Mouse (Mus musculus) CD4-positive helper T cell, adult 2 months (primary cell): ENCODE measurements at regions not wholly inside any gene's neighbourhood (a gene's known extent, or its start where the extent isn't known, plus 50 kb on each side); places are given as distances from the start of the nearest gene placed in this dataset.

Source experiments
- DNase-seq: peaks from one replicate; pipeline ENCODE4 v3.0.0-alpha.2; 2012; ENCODE audit warnings: low read depth, missing footprints, low spot score

- no peak for DNase-seq
These were observed 2240.9 kb upstream of the Gm7489 start for GRCm38 (mm10) chr15:51643772-51644311.

GRCm38 (mm10) chr15:51646304-51646703, 2238.4 kb upstream of the Gm7489 start:
- DNase-seq: no peak

DNA sequence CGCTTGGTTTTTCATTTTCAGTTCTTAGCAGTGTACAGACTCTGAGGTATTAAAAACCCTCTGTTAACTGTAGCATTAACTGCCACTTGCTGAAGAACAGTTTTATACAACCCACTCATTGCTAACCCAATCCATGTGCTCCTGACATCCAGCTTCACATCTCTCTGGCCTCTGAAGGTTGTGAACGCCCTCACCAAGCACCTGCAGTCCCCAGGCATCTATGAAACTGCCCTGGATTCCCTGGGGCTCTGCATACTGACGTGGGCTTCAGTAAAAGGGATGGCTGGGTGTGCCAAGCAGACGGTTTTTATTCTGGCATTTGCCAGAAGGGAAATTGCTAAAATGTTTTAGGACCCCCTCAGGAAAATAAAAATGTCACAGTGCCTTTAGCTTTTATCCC, 2232.2 kb upstream of the Gm7489 start:
- DNase-seq: no peak

GRCm38 (mm10) chr15:51657621-51658020, 2227.1 kb upstream of the Gm7489 start:
- DNase-seq: no peak

- no peak for DNase-seq
These were observed 2216.4 kb upstream of the Gm7489 start for GRCm38 (mm10) chr15:51668340-51668739.

GRCm38 (mm10) chr15:51671667-51672372, 2212.9 kb upstream of the Gm7489 start:
- no peak for DNase-seq

DNA sequence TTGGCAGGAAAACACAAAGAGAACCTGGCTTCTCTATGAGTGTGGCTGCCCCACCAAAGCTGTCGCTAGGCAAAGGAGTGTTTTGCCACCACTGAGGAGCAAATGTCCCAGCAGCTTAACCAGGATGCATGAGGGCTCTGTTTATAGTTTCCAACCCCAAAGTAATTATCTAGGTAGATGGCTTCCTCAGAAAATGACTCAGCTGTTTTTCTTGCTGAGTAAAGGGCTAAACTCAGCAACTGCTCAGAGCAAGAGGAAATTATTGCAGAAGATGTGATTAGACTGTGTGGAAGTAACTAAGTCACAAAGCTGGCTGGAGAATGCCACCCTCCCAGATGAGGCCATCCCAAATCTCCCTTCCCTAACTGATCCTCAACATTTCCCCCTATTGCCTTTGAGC, 2211.2 kb upstream of the Gm7489 start:
- DNase-seq: no peak

DNA sequence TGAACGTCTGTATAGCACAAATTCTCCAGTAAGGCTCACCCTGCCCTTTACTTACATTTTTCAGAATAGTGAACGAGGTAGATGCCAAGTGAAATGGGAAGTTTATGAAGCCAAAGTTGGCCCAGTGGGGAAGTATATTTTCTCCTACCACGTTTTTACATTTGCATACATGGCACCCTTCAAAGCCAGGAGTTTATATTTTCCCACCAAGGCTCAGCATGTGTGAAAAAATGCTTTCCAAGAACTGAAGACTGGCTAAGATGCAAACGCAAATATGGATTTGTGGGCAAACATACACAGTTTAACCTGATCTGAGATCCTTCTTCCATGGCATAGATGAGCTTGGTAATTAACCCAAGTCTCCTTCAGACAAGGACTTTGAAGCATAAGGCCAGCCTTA, 2209.4 kb upstream of the Gm7489 start:
- DNase-seq: no peak

- DNase-seq: no peak
These were observed 2208.0 kb upstream of the Gm7489 start for GRCm38 (mm10) chr15:51676694-51677093.

DNA sequence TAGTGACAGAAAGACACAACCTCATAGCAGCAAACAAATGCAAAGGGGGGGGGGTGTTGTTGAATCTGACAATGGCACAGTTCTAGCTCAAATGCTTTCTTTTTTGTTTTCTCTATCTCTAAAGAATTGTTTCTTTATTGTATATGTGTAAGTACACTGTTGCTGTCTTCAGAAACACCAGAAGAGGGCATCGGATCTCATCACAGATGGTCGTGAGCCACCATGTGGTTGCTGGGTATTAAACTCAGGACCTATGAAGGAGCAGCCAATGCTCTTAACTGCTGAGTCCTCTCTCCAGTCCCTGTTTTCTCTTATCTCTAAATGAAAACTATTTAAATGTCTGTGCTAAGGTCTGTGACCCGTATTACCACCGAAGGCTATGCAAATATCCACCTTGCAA, 2207.4 kb upstream of the Gm7489 start:
- no peak for DNase-seq

DNA sequence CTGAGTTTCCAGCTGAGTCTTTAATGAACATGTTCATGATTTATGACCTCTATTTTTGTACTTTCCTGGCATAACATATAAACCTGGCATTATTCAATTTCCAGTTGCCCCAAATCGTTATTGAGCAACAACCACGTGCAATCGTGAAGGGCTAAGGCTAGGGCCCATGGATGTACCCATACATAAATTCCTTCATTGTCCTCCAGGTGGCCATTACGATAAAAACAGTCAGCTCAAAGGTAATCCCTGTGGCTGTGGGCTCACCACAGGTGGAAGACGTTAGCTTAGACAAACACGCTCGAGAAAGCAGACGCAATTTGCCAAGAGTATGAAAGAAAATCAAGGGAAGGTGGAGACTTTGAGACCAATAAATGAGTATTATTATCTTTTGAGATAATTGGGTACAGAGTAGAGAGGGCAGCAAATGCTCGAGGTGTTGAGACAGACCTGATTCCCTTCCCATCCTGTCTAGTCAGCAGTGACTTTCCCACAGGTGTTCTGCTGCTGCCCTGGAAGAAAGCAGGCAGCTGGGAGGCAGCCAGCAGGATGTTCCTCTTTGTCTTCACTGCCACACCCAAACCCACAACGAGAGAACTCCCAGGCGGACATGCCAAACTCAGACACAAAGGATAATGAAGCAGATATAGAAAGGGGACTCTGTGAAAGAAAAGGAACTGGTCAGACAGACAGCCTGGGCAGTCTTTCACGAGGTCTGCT, 2205.4 kb upstream of the Gm7489 start:
- no peak for DNase-seq

DNA sequence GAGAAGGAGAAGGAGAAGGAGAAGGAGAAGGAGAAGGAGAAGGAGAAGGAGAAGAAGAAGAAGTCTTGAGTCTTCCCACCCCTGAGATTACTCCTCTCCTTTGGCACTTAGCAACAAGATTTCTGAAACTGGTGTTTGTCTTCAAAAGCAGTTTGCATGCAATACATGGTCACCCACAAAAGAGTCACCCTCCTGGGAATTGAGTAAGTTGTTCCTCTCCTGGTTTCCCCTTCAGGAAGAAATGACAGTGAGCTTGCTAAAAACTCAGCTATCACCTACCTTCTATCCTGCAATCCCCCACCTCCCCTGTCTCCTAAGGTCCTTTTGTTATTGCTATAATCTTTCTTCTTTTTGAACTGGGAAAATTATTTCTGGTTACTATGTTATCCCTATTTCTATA, 2204.2 kb upstream of the Gm7489 start:
- DNase-seq: no peak

- no peak for DNase-seq
These were observed 2203.5 kb upstream of the Gm7489 start for GRCm38 (mm10) chr15:51681191-51681590.

GRCm38 (mm10) chr15:51682331-51682730, 2202.4 kb upstream of the Gm7489 start:
- no peak for DNase-seq

- no peak for DNase-seq
These were observed 2197.6 kb upstream of the Gm7489 start for GRCm38 (mm10) chr15:51687007-51687540.

DNA sequence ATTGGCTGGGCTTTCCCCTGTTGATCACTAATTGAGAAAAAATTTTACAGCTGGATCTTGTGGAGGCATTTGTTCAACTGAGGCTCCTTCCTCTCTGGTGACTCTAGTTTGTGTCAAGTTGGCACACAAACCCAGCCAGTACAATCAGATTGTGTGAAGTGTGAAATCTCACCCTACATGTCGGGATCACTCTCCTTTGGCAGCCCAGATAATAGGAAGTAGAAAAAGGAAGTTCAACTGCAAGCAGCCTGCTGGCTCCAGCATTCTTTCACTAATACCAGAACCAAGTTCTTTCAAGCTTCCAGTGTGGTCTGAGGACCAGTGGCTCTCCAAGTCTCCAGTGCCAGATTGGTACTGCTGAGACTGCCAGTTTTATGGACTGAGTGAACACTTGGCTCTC, 2195.2 kb upstream of the Gm7489 start:
- DNase-seq: no peak

GRCm38 (mm10) chr15:51692671-51693070, 2192.0 kb upstream of the Gm7489 start:
- no peak for DNase-seq

DNA sequence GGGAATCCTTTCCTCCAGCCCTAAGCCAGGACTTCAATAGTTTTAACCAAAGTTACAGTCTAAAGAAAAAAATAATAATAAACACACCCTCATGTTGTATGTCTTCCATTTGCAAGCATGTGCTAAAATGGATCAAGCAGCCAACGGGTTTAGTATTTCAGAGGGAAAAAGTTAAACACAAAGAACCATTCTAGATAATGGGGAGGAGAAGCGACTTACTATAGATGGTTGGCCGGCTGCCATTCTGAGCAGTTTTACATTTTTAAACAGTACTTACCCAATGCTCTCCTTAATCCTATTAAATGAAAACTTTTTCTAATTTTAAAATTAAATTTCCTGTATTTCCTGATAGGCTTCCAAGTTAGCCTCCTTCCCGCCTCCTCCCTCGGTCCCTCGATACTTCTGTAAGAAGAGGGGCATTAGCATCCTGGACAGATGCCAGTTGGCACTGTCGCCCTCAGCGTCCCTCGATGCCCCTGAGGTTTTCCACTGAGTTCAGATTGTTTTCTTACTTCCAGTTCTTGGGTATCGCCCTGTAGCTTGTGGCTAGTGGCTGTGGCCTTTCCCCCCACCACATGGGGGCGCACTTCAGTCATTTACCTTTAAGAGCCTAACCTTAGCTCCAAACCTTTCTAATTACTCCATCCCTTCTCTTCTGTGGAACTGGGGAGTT, 2188.2 kb upstream of the Gm7489 start:
- peak; percentile 57 for DNase-seq

DNA sequence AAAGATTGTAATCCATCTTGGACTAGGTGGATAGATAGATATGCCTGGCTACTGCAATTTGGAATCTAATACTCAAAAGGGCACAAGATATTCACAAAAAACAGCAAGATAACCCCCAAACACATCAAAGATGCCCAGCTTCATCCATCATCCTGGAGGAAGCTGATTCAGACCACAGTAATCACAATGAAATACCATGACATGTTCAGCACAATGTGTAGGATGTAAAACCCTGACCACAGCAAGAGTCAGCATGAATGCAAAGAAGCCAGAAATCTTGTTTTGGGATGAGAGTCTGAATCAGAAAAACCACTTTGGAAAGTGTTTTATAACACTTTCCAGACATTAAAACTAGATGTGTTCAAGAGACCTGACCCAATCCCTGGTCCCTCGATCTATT, 2180.5 kb upstream of the Gm7489 start:
- no peak for DNase-seq

DNA sequence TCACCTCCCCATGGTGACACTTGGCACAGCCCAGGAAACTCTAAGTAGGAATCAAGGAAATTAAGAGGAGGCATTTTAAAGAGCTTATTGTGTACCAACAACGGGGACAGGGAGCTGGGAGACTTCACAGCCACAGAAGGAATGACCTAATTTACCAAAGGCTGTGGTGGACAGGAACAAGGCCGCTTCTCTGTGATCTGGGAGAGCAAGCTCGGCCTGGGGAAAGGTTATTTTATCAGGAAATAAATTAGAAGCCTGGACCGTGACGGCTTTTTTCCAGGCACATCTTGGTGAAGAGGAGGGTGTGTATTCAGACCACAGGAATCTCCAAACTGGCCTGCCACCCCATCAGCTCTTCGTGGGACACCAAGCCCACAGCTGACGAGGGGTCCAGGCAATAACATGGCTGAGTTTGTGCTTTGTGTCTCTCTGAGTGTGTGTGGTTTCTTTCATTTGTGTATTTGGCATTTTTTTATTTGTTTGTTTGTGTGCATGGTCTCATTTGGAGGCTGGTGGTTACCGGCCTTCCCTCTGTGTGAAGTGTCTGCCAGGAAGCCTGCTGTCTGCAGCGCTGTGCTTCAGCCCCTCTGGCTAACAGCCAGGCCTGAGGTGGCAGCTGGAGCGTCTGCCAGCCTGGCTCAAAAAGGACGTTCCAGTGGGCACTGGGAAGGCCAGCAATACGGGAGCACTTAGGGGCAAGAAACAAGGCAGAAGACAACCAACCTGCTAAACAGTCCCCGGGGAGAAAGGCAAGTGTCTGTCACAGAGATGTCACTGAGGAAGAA, 2174.6 kb upstream of the Gm7489 start:
- no peak for DNase-seq

GRCm38 (mm10) chr15:51720873-51721308, 2163.8 kb upstream of the Gm7489 start:
- no peak for DNase-seq
